Mouse (Mus musculus) right cerebral cortex, postnatal 4 days (tissue): ENCODE data around the gene Tmigd1.
"Not testable (repeated sequence)": the region's sequence is repeated elsewhere in the genome, so short reads cannot be mapped to it uniquely, and the experiment has no call there.

Source experiments
- DNase-seq: peaks from one replicate; pipeline ENCODE4 v3.0.0-alpha.2; 2022

Gene Tmigd1

DNA sequence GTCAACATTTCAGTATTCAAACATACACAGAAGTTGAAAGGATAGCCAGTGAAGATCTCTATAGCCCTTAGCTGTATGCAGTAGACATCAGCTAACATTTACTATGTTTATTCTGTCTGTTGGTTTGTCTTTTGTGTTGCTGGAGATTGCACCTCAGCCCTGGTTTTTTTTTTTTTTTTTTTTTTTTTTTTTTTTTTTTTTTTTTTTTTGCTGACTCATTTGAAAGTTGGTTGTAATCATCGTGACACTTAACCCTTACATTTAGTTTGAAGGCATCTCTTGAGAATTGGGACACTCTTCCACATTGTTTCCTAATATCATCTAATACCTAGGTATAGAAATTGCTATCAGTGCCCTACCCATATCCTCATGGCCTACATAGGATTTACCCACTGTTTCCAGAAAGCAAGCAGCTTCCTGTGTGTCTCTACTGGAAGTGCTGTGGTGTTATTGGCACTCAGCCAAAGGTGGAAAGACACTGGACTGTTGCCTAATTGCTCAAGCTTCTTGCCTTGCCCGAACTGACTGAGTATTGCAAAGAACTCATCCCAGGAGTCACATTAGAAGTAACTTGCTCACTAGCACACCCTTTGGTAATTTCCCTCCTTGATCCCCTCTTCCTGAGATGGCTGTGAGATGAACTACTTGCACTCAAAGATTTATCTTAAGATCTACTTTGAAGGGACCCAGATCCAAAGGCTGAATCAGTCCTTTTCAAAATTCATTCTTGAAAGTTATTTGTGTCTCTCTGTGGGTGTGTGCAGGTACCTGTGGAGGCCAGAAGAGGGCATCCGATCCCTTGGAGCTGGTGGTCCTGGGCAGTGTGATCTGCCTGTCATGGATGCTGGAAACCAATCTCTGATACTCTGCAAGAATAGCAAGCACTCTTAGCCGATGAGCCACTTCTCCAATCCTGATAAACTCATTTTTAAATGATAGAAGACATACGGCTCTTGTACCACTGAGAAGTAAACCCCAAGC is 1.9 kb upstream of the Tmigd1 start:
- no peak for DNase-seq

DNA sequence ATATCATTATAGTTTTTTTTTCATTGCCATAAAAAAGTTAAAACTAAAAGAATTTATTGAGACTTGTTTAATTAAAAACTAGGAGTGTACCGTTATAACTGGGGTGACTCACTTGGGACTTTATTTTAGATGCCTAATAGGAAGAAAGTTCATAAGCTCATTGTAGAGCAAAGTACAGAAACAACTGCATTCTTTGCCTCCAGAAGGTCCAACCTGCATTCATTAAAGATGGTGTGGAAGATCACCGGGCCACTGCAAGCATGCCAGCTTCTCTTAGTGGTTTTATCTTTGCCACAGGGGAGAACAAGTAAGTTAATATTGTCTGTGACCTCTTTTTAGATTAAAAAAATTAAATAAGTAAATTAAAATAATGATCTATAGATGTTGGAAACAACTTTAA is 2.4 kb downstream of the Tmigd1 start:
- no peak for DNase-seq

DNA sequence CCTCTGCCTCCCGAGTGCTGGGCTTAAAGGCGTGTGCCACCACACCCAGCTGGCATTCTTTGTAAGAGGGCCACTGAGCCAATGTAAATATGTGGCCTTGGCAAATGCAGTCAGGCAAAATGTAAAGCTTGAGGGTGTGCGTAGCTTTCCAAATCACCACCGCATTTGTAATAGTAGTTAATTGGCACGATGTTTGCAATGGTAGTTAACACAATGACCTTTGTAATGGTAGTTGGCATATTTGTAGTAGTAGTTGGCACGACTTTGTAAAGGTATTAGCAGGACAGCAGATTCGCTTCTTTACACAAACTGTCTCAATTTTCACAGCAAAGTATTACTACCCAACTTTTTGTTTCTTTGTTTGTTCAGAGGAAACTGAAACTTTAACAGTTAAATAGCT is 6.7 kb downstream of the Tmigd1 start:
- DNase-seq: no peak

DNA sequence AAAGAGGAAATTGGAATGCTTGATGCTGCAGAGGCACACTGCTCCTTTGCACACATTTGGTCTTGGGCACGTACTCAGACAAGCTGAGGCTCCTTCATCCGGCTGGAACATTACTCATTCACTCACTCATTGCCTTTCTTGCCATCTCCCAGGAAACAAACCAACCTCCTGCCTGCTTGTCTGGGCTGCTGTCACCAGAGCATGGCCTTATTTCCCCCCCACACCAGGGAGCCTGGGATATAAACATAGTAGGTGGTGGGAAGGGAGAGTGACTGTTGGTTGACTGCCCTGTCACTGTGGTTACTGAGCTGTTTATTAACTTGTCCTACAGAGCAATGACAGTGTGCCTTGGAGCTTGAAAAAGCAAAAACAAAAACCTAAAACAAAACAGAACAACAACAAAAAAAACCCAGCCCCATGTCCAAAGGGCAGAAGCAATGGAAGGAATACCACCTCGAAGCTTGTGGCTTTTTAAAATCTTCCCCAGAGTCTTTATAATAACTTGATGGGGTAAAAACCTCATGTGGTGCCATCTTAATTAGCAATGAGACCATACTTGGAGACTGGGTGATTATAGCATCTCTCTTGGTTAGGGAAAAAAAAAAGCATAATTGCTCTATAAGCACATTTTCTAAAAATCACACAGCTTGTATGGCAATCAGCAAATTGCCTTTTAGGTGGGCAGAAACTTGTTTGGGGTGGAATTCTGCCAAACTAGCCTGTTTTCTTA is 9.5 kb downstream of the Tmigd1 start:
- no peak for DNase-seq

DNA sequence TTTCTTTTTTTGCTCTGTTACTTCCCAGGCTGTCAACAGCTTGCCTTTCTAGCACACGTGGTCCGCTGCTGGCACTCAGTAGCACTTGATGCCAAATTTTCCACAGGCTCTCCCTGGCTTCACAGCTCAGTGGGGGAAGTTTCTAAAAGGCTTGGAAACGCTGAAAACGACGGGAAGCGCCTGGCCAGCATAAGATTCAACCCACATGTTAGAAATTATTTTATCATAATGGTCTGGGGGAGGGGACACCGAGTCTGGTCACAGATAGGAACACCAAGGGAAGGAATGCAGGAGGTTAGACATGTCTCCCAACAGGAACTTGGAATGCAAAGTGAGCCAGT is 10.1 kb downstream of the Tmigd1 start:
- DNase-seq: peak; percentile 26

DNA sequence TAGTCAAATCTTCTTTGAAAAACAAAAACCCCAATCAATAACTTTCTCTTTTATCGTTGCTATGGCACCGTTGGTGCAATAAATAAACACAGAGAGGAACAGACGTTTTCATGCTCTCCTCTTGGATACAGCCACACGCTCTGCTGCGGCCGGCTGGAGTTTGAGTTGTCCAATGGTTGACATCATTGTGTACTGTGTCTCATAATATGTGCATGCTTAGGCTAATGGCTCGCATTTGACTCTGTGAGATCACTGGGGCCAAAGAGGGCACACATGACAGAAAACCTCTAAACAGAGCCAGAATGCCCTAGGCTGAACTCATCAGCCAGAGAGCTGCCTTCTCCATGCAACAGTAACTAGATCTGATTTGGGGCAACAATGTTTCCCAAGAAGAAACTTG is 12.4 kb downstream of the Tmigd1 start:
- DNase-seq: no peak

DNA sequence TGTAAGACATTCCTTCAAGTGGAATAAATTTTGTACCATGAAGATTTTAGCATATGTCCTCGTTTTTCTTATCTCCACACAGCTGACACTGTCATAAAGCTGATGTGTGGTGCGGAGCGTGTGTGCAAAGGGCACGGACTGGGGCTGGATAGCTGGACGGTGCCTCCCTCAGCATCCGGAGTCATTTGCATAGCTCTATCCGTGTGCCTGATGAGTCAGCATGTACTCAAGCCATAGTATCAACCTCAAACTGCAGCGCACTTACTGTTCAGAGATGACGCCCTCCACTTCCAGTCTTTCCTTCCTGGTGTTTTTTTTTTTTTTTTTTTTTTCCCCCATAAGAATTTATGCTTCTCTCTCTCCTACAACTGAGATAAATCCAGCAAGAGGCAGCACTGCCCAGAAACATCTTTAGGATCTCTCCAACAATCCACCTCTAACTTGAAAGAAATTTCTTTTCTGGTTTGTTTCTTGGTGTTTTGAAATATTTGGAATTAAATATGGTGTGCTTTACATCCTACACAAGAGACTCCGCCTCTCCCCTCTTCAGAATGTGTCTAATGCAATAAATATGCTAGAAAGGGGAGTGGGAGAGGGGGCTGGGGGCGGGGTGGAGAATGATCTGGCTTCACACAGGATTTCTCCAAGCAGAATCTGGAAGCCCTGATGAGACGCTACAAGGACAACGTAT is 14.7 kb downstream of the Tmigd1 start:
- no peak for DNase-seq

DNA sequence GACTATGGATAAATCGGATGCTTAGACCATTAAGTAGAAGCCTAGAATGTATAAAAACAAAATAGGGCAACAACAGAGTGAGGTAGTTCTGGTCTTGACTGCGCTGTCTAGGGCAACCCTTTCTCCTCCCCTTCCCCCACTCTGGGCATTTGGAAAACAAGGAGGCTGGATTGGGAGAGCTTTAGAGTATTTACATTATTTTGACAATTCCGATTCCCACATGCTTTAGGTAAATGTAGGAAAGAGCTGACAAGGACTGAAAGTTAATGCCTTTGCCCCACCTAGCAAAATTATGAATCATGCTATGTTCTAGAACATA is 15.2 kb downstream of the Tmigd1 start:
- no peak for DNase-seq

DNA sequence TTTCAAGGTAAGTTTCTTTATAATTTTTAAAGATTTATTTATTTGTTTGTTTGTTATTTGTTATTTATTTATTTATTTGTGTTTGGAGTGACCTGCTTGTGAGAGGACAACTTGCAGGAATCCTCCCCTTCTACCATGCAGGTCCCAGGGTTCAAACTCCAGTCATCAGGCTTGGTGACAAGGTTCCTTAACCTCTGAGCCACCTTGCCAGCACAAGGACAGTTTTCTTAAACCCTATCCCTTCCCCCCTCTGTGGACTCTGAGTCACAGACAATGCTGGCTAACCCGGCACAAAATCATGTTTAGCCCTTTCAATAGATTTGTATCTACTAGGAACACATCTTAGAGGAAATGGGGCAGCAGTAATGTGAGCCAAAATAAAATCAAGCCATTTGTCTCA is 18.6 kb downstream of the Tmigd1 start:
- DNase-seq: no peak

DNA sequence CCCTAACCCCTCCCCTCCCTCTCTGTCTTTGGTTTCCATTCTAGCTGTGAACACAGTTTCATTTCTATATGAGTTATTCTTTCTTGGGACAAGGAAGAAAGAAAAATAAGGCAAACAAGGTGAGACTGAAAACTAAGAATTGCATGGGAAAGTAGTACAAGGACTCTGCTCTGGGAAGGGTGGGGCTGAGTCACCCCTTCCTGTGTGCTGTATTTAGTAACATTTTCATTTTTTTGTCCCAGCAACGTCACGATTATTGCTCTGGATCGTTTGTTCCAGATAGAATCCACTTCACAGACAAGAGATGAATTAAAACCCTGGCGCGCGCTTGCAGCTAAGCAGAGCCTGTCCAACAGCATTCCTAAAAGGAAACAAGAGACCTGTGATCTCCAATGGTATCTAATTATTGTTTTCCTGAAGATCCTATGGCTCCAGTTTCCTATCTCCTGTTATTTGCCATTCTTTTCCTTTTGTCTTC is 22.8 kb downstream of the Tmigd1 start, which contains the start of gene Blmh:
Gene Blmh (plus strand): TSS at position 51 of the 478 bp plus-strand sequence.
- DNase-seq: no peak

DNA sequence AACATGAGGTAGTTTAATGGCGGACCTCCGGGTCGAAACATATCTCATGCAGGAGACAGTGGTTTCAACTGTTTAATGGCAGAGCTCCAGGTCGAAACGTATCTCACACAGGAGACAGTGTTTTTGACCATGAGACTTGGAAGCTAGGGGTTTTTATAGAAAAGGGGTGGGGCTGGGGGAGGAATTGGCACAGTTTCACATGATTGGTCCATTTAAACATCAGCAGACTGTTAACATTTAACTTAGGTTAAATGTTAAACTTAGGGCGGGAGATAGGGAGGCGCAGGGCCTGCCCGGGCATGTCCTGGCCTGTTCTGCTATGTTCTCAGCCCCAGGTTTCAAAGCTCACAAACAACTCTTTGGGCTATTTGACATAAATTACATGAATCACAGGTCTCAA is 26.6 kb downstream of the Tmigd1 start:
- not testable (repeated sequence) for DNase-seq

DNA sequence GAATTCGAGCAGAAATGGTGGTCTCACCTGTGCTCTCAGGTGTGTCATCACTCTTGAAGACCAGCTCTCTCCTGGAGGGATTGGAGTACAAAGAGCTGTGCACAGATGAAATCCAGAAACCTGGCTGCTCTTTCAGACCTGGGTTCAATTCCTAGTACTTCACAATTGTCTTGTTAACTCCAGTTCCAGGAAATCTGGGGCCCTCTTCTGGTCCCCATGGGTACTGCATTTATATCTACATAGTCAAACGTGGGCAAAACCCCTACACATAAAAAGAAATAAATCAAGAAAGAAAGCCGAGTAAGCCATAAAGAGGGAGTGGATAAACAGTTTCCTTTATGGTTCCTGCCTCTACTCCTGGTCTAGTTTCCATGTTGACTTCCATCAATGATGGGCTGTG is 31.2 kb downstream of the Tmigd1 start:
- DNase-seq: no peak

DNA sequence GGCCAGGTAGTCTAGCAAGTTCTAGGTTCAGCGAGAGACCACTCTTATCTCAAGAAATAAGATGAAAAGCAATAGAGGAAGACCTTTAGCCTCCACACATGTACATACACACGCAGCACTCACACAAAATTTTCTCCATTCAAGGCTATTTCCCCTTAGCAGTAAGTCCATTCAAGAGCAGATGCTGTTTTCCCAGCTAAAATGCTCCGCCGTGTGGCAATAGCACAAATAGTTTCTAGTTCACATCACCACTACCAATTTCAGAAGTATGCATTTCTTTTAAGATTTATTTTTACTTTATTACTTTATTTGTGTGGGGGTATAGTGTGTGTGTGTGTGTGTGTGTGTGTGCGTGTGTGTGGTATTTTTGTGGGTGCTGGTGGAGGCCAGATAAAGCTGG is 34.6 kb downstream of the Tmigd1 start:
- no peak for DNase-seq

DNA sequence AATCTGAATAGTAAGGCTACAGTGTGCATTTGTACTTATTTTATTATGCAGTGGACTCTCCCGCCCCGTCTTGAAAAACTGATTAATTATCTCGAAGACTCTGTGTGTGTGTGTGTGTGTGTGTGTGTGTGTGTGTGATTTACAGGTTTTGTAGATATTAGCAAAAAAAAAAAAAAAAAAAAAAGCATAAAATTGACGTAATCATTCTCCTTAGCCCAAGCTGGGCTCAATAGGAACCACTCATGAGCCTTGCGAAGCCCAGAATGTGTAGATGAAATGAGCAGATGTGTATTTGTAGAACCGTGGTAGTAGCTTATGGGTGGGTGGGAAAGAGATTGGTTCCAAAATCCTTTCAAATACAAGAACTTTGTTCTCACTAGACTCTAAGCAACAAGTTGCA is 42.9 kb downstream of the Tmigd1 start:
- DNase-seq: no peak

DNA sequence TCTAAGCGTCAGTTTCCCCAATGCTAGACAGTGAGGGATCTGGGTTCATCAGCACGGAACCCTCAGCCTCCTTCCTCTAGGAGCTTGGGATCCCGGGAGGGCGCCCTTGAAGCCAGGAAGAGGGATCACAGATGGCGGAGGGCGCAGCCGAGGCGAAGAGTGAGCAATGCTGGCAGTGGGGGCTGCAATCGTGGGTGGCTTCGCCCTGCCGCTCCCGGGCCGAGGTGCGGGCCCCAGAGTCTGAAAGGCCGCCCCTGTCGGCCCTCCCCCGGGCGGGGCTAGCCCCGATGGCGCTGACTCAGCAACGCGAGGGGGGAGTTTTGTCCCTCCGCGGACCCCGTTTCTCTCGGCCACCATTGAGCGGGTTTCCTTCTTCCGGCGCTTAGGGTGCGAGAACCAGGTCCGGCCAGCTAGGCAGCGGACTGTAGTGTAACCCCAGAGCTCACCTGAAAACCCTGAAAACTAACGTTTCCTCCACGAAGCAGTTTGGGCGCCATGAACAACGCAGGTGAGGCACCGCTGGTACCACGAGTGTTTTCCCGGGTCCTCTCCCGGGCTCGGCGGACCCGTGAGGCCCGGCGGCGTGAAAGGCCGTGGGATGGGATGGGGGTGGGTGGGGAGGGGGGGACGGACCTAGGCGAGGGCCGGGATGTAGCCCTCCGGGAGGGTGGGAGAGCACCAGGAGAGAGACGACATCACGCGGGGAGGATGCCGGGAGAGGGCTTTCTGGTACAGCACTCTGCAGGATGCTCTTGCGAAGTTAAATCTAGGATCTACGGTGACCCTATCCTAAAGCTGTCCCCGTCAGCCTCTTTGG is 43.6 kb downstream of the Tmigd1 start:
- peak; percentile 91 for DNase-seq

DNA sequence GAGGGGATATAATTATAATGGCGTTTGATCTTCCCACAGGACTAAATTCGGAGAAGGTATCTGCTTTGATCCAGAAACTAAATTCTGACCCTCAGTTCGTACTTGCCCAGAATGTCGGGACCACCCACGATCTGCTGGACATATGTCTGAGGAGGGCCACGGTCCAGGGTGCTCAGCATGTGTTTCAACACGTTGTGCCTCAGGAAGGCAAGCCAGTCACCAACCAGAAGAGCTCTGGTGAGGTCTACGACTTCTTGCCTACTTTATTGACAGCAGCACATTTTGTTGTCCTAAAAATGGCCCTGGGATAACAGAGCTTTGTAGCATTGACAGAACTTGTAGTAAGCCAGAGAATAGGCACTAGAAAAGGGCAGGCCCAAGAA is 44.2 kb downstream of the Tmigd1 start:
- DNase-seq: no peak

DNA sequence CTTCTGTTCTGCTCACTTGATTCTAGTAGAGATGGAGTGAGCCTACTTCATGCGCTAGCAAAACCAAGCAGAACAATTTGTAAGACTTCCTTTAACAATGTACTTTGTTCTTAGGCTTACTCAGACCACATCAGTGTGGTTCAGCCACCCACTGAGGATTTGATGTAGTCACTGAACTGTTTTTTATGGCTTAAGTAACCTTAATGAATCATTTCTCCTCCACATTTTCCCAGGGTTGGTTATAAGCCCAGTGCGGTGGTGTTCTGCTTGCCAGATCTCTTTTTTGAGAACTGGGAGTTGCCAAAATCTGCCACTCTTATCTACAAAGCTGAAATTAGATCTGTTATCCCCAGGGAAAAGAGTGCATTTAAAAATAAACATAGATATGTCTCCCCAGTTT is 51.6 kb downstream of the Tmigd1 start:
- no peak for DNase-seq

DNA sequence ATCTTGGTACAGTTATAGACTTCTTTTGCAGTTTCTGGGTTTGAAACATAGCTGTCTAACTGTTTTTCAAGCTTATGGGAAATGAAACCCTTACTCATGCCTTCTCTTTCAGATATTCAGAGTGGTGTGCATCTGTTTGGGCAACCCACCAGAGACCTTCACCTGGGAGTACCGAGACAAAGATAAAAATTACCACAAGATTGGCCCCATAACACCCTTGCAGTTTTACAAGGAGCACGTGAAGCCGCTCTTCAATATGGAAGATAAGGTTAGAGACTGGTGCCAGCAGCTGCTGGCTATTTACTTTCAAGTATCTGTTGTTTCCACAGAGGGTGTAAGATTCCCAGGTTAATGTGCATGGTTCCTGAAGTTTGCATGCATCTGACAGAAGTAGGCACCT is 63.7 kb downstream of the Tmigd1 start:
- no peak for DNase-seq
